Mouse (Mus musculus) megakaryocyte, embryonic 14.5 days (primary cell): ENCODE results near the gene Psenen.

ENCODE experiments used
- FLI1 ChIP-seq: IDR thresholded peaks from 2 replicates; pipeline ENCODE4 v1.6.1; 2012; ENCODE audit warnings: low read length, inconsistent platforms, mixed read lengths
- GATA1 ChIP-seq: IDR thresholded peaks from 3 replicates; pipeline ENCODE4 v1.6.1; 2012; ENCODE audit warnings: mixed read lengths, low read length, inconsistent platforms, borderline replicate concordance

DNA sequence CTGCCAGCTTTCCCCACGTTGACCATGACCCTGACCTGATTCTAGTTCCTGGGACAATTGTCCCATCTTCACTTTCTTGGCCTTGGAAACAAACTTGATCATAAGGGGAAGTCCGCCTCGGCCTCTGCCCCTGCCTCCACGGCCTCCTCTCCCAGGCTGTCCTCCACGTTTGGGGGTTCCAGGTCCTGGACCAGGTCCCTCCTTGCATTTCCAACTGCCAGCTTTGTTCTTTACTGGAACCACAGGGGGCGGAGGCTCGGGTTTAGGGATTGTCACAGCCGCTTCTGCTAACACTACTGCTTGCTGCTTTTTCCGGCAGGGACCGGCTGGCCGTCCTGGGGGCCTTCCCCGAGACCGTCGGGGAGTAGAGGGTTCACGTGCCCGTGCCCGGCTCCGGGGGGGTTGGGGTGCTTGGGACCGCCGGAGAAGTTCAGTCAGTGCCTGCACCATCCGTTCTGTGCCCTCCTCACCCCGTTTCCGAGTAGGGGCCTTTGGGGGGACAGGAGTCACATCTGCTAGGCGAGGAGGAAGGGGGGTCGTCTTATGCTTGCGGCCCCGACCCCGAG is 23.1 kb upstream of the Psenen start:
- TF ChIP-seq FLI1 (no peak), GATA1 (no peak)
